Mouse (Mus musculus) hindbrain, embryonic 10.5 days (tissue): ENCODE measurements at regions not wholly inside any gene's neighbourhood (a gene's known extent, or its start where the extent isn't known, plus 50 kb on each side); places are given as distances from the start of the nearest gene placed in this dataset.
A peak's percentile ranks its signal among the peaks of the same experiment; 100 is the strongest.

ENCODE experiments used
- DNase-seq: peaks from one replicate; pipeline ENCODE4 v3.0.0-alpha.2; 2017; ENCODE audit warnings: low spot score
- H3K27ac ChIP-seq: fragments of 300-500 bp; sonication (generic); 2 replicates; pipeline ENCODE4 v1.5.1; 2016; ENCODE audit warnings: mild to moderate bottlenecking, moderate library complexity
- H3K27me3 ChIP-seq: fragments of 300-500 bp; sonication (generic); 2 replicates; pipeline ENCODE4 v1.6.1; 2016; ENCODE audit warnings: mild to moderate bottlenecking; ENCODE audit not compliant: poor library complexity, insufficient read depth, severe bottlenecking
- H3K36me3 ChIP-seq: fragments of 300-500 bp; sonication (generic); 2 replicates; pipeline ENCODE4 v1.6.1; 2016; ENCODE audit warnings: mild to moderate bottlenecking, moderate library complexity
- H3K4me1 ChIP-seq: fragments of 300-500 bp; sonication (generic); replicated peaks from 2 replicates; pipeline ENCODE4 v1.6.1; 2016; ENCODE audit warnings: mild to moderate bottlenecking
- H3K4me3 ChIP-seq: fragments of 300-500 bp; sonication (generic); 2 replicates; pipeline ENCODE4 v1.5.1; 2016; ENCODE audit warnings: mild to moderate bottlenecking, moderate library complexity
- H3K9me3 ChIP-seq: fragments of 300-500 bp; sonication (generic); 2 replicates; pipeline ENCODE4 v1.6.1; 2016; ENCODE audit warnings: mild to moderate bottlenecking, moderate library complexity
- WGBS: fragments of 180-500 bp; shearing (Covaris S2); methylation state at CpG from one replicate; pipeline ENCODE4 v1.1.7; 2016; 5-methylcytosine and 5-hydroxymethylcytosine counted together

- WGBS: 35% methylated on average over 6 of the region's 6 CpGs
- Histone ChIP-seq H3K9me3 (no peaks in the 10 kb centered on the region), H3K27me3 (no peaks in the 10 kb centered on the region), H3K36me3 (no peaks in the 10 kb centered on the region), H3K4me3 (no peak overlapping the region), H3K4me1 (0 out of 2 replicates have a peak, but pooled peaks cover 3% of the 10 kb centered on the region), H3K27ac (no peak overlapping the region)
- no peak for DNase-seq
Measured at GRCm38 (mm10) chr17:44336842-44337241, 148.5 kb downstream of the Clic5 start.

- Histone ChIP-seq H3K9me3 (no peaks in the 10 kb centered on the region), H3K27ac (no peak overlapping the region), H3K27me3 (no peaks in the 10 kb centered on the region), H3K4me1 (0 out of 2 replicates have a peak, but pooled peaks cover 3% of the 10 kb centered on the region), H3K4me3 (no peak overlapping the region), H3K36me3 (no peaks in the 10 kb centered on the region)
- 90% methylated on average over 5 of the region's 5 CpGs for WGBS
- no peak for DNase-seq
Measured at GRCm38 (mm10) chr17:44337253-44337652, 148.9 kb downstream of the Clic5 start.

GRCm38 (mm10) chr17:44344542-44344941 lies 156.2 kb downstream of the Clic5 start:
- no peak for DNase-seq
- Histone ChIP-seq H3K27me3 (0 out of 2 replicates have a peak, but pooled peaks cover 4% of the 10 kb centered on the region), H3K4me1 (no peaks in the 10 kb centered on the region), H3K9me3 (no peaks in the 10 kb centered on the region), H3K36me3 (no peaks in the 10 kb centered on the region), H3K27ac (no peak overlapping the region), H3K4me3 (no peak overlapping the region)
- 96% methylated on average over 2 of the region's 2 CpGs for WGBS

GRCm38 (mm10) chr17:44345374-44345773 lies 157.0 kb downstream of the Clic5 start:
- Histone ChIP-seq H3K4me3 (no peak overlapping the region), H3K27ac (no peak overlapping the region), H3K36me3 (no peaks in the 10 kb centered on the region), H3K9me3 (no peaks in the 10 kb centered on the region), H3K27me3 (0 out of 2 replicates have a peak, but pooled peaks cover 4% of the 10 kb centered on the region), H3K4me1 (peaks cover 4% of the 10 kb centered on the region; the same call in 1 of the 2 replicates)
- 86% methylated on average over 2 of the region's 2 CpGs for WGBS
- DNase-seq: no peak

- peak; percentile 29 for DNase-seq
- no peak overlapping the region for H3K27ac ChIP-seq
- 61% methylated on average over 20 of the region's 20 CpGs for WGBS
Measured at GRCm38 (mm10) chr17:44350201-44350948, 162.0 kb downstream of the Clic5 start.

GRCm38 (mm10) chr17:44350949-44351244 lies 162.5 kb downstream of the Clic5 start:
- no peaks in the 10 kb centered on the region for H3K36me3 ChIP-seq
- H3K9me3 ChIP-seq: 0 out of 2 replicates have a peak, but pooled peaks cover 5% of the 10 kb centered on the region
- H3K27ac ChIP-seq: no peak overlapping the region
- H3K27me3 ChIP-seq: 0 out of 2 replicates have a peak, but pooled peaks cover 4% of the 10 kb centered on the region
- WGBS: 86% methylated on average over 4 of the region's 4 CpGs
- peaks cover 24% of the 10 kb centered on the region for H3K4me1 ChIP-seq
- H3K4me3 ChIP-seq: no peak overlapping the region
- no peak for DNase-seq

More at GRCm38 (mm10) chr17:44350201-44350948, 162.0 kb downstream of the Clic5 start:
- no peak overlapping the region for H3K4me3 ChIP-seq
- H3K4me1 ChIP-seq: peaks cover 24% of the 10 kb centered on the region
- H3K9me3 ChIP-seq: 0 out of 2 replicates have a peak, but pooled peaks cover 5% of the 10 kb centered on the region
- 0 out of 2 replicates have a peak, but pooled peaks cover 4% of the 10 kb centered on the region for H3K27me3 ChIP-seq
- H3K36me3 ChIP-seq: no peaks in the 10 kb centered on the region

GRCm38 (mm10) chr17:44351499-44352117 lies 163.2 kb downstream of the Clic5 start:
- peak; percentile 60 for DNase-seq
- WGBS: 32% methylated on average over 13 of the region's 13 CpGs
- peak overlapping the region; percentile 66 for H3K27ac ChIP-seq
- peaks cover 24% of the 10 kb centered on the region for H3K4me1 ChIP-seq
- H3K36me3 ChIP-seq: no peaks in the 10 kb centered on the region
- H3K9me3 ChIP-seq: 0 out of 2 replicates have a peak, but pooled peaks cover 5% of the 10 kb centered on the region
- 0 out of 2 replicates have a peak, but pooled peaks cover 4% of the 10 kb centered on the region for H3K27me3 ChIP-seq
- H3K4me3 ChIP-seq: no peak overlapping the region

- Histone ChIP-seq H3K27me3 (0 out of 2 replicates have a peak, but pooled peaks cover 4% of the 10 kb centered on the region), H3K36me3 (no peaks in the 10 kb centered on the region), H3K27ac (peak overlapping the region; percentile 66; the same call in 1 of the 2 replicates), H3K4me1 (peaks cover 24% of the 10 kb centered on the region), H3K4me3 (no peak overlapping the region), H3K9me3 (0 out of 2 replicates have a peak, but pooled peaks cover 5% of the 10 kb centered on the region)
- 69% methylated on average over 13 of the region's 13 CpGs for WGBS
- DNase-seq: no peak
Measured at GRCm38 (mm10) chr17:44352142-44352541, 163.8 kb downstream of the Clic5 start.

GRCm38 (mm10) chr17:44363111-44363510 lies 174.7 kb downstream of the Clic5 start:
- Histone ChIP-seq H3K27me3 (no peaks in the 10 kb centered on the region), H3K36me3 (no peaks in the 10 kb centered on the region), H3K9me3 (no peaks in the 10 kb centered on the region), H3K4me3 (no peak overlapping the region), H3K27ac (no peak overlapping the region), H3K4me1 (peaks cover 8% of the 10 kb centered on the region)
- WGBS: 88% methylated on average over 4 of the region's 4 CpGs
- no peak for DNase-seq

GRCm38 (mm10) chr17:44364494-44364893 lies 176.1 kb downstream of the Clic5 start:
- no peaks in the 10 kb centered on the region for H3K27me3 ChIP-seq
- 94% methylated on average over 6 of the region's 6 CpGs for WGBS
- H3K4me3 ChIP-seq: no peak overlapping the region
- no peak overlapping the region for H3K27ac ChIP-seq
- H3K9me3 ChIP-seq: no peaks in the 10 kb centered on the region
- DNase-seq: no peak
- no peaks in the 10 kb centered on the region for H3K36me3 ChIP-seq
- H3K4me1 ChIP-seq: peaks cover 9% of the 10 kb centered on the region

- H3K4me3 ChIP-seq: no peak overlapping the region
- H3K27me3 ChIP-seq: no peaks in the 10 kb centered on the region
- H3K9me3 ChIP-seq: 0 out of 2 replicates have a peak, but pooled peaks cover 7% of the 10 kb centered on the region
- H3K27ac ChIP-seq: no peak overlapping the region
- H3K4me1 ChIP-seq: peaks cover 9% of the 10 kb centered on the region
- no peak for DNase-seq
- no peaks in the 10 kb centered on the region for H3K36me3 ChIP-seq
- WGBS: 80% methylated on average over 8 of the region's 8 CpGs
Measured at GRCm38 (mm10) chr17:44366438-44366837, 178.1 kb downstream of the Clic5 start.

- Histone ChIP-seq H3K27ac (peak overlapping the region; percentile 1; the same call in 1 of the 2 replicates), H3K36me3 (no peaks in the 10 kb centered on the region), H3K4me1 (peaks cover 9% of the 10 kb centered on the region), H3K27me3 (no peaks in the 10 kb centered on the region), H3K4me3 (no peak overlapping the region), H3K9me3 (0 out of 2 replicates have a peak, but pooled peaks cover 7% of the 10 kb centered on the region)
- 49% methylated on average over 5 of the region's 5 CpGs for WGBS
- peak; percentile 11 for DNase-seq
Measured at GRCm38 (mm10) chr17:44367561-44367960, 179.2 kb downstream of the Clic5 start.

- Histone ChIP-seq H3K4me1 (peaks cover 9% of the 10 kb centered on the region), H3K27me3 (no peaks in the 10 kb centered on the region), H3K9me3 (0 out of 2 replicates have a peak, but pooled peaks cover 7% of the 10 kb centered on the region), H3K4me3 (no peak overlapping the region), H3K36me3 (no peaks in the 10 kb centered on the region), H3K27ac (no peak overlapping the region)
- WGBS: 90% methylated on average over 3 of the region's 3 CpGs
- DNase-seq: no peak
Measured at GRCm38 (mm10) chr17:44370966-44371465, 182.6 kb downstream of the Clic5 start.
